Comparison of ENCODE assay signal across 18 mouse cellular contexts in genomic region chr8:90656436-90657090, GRCm38 (mm10).
DNase-seq lines count a peak whose midpoint lies in the region; ATAC-seq and TF ChIP-seq lines count a peak whose summit lies in the region.
"Had no signal": no experiment of that assay in that cellular context is flagged by ENCODE, and none has a peak within 500 bp of the region (broad histone marks: within the 10 kb centered on the region; RNA-seq: fewer than 3 reads in every experiment).

No protein-coding gene starts in this region.

- no peak overlapping the region for H3K4me2 ChIP-seq in forebrain, embryonic 13.5 days
- H3K4me2 ChIP-seq in forebrain, embryonic 12.5 days: no peak overlapping the region
- H3K4me2 ChIP-seq in heart, postnatal 0 days (ENCODE audit: low read depth, low read length): no peak overlapping the region
- H3K4me2 ChIP-seq in midbrain, postnatal 0 days (ENCODE audit: low read depth, low read length, poor library complexity, severe bottlenecking): no peak overlapping the region
- H3K4me2 ChIP-seq: embryonic facial prominence, embryonic 13.5 days had no signal

- no peak for TF ChIP-seq CTCF in heart, postnatal 0 days (IDR thresholded peaks at IDR 0.05; ENCODE audit: low read depth)
- no peak for TF ChIP-seq CTCF in midbrain, postnatal 0 days (IDR thresholded peaks at IDR 0.05)

- H3K9me3 ChIP-seq in forebrain, embryonic 13.5 days (replicated peaks): peaks cover 2% of the 10 kb centered on the region
- peaks cover 2% of the 10 kb centered on the region; the same call in 1 of the 2 replicates for H3K9me3 ChIP-seq in forebrain, embryonic 12.5 days
- H3K9me3 ChIP-seq in heart, postnatal 0 days (replicated peaks; ENCODE audit: control insufficient read depth, low read length): 0 out of 2 replicates have a peak, but pooled peaks cover under 1% of the 10 kb centered on the region
- 0 out of 2 replicates have a peak, but pooled peaks cover 4% of the 10 kb centered on the region for H3K9me3 ChIP-seq in midbrain, postnatal 0 days (ENCODE audit: low read length)
- H3K9me3 ChIP-seq: embryonic facial prominence, embryonic 13.5 days had no signal

- intact Hi-C loops in heart, postnatal 36 days (cut with DNase I): loop anchor here (2.0 to 5.0 kb wide), 3 partner anchors 59 to 656 kb away; partner anchors contain the start of gene Tox3

- H3K27me3 ChIP-seq in forebrain, embryonic 13.5 days: no peaks in the 10 kb centered on the region
- no peaks in the 10 kb centered on the region for H3K27me3 ChIP-seq in forebrain, embryonic 12.5 days
- H3K27me3 ChIP-seq in heart, postnatal 0 days (ENCODE audit: control insufficient read depth, insufficient read depth, low read length): no peaks in the 10 kb centered on the region
- H3K27me3 ChIP-seq in midbrain, postnatal 0 days (ENCODE audit: insufficient read depth, low read length): no peaks in the 10 kb centered on the region
- H3K27me3 ChIP-seq: CH12.LX; embryonic facial prominence, embryonic 13.5 days had no signal

- no peak overlapping the region for H3K9ac ChIP-seq in forebrain, embryonic 13.5 days
- H3K9ac ChIP-seq in forebrain, embryonic 12.5 days: no peak overlapping the region
- H3K9ac ChIP-seq in heart, postnatal 0 days (replicated peaks; ENCODE audit: low read depth, low read length): no peak overlapping the region
- no peak overlapping the region for H3K9ac ChIP-seq in midbrain, postnatal 0 days (replicated peaks; ENCODE audit: low read length, poor library complexity, severe bottlenecking)
- H3K9ac ChIP-seq: embryonic facial prominence, embryonic 13.5 days; liver, postnatal 0 days had no signal

- 37% methylated on average over 5 of the region's 5 CpGs for WGBS in forebrain, embryonic 13.5 days
- WGBS in forebrain, embryonic 12.5 days: 51% methylated on average over 5 of the region's 5 CpGs
- WGBS in heart, postnatal 0 days: 78% methylated on average over 5 of the region's 5 CpGs
- WGBS in midbrain, postnatal 0 days: 42% methylated on average over 5 of the region's 5 CpGs

- peaks cover 36% of the 10 kb centered on the region for H3K4me1 ChIP-seq in forebrain, embryonic 13.5 days
- peaks cover 23% of the 10 kb centered on the region for H3K4me1 ChIP-seq in forebrain, embryonic 12.5 days
- peaks cover 13% of the 10 kb centered on the region; the same call in 1 of the 2 replicates for H3K4me1 ChIP-seq in heart, postnatal 0 days (ENCODE audit: control insufficient read depth, insufficient read depth)
- peaks cover 5% of the 10 kb centered on the region; the same call in 1 of the 2 replicates for H3K4me1 ChIP-seq in midbrain, postnatal 0 days (ENCODE audit: insufficient read depth, low read length)

- no peak overlapping the region for H3K27ac ChIP-seq in forebrain, embryonic 13.5 days
- no peak overlapping the region for H3K27ac ChIP-seq in forebrain, embryonic 12.5 days
- peak overlapping the region; percentile 53 for H3K27ac ChIP-seq in heart, postnatal 0 days (ENCODE audit: low read depth)
- H3K27ac ChIP-seq in midbrain, postnatal 0 days (ENCODE audit: low read depth, low read length): no peak overlapping the region
- H3K27ac ChIP-seq: embryonic facial prominence, embryonic 13.5 days; hindbrain, embryonic 10.5 days had no signal

- H3K36me3 ChIP-seq in forebrain, embryonic 13.5 days (ENCODE audit: poor library complexity, severe bottlenecking): no peaks in the 10 kb centered on the region
- H3K36me3 ChIP-seq in forebrain, embryonic 12.5 days (replicated peaks): no peaks in the 10 kb centered on the region
- H3K36me3 ChIP-seq in heart, postnatal 0 days (replicated peaks; ENCODE audit: control insufficient read depth, insufficient read depth, low read length): no peaks in the 10 kb centered on the region
- H3K36me3 ChIP-seq in midbrain, postnatal 0 days (ENCODE audit: insufficient read depth, low read length): no peaks in the 10 kb centered on the region
- H3K36me3 ChIP-seq: embryonic facial prominence, embryonic 13.5 days; hindbrain, embryonic 10.5 days had no signal

- H3K4me3 ChIP-seq in forebrain, embryonic 13.5 days: no peak overlapping the region
- H3K4me3 ChIP-seq in forebrain, embryonic 12.5 days (replicated peaks): no peak overlapping the region
- H3K4me3 ChIP-seq in heart, postnatal 0 days (ENCODE audit: low read depth, low read length): no peak overlapping the region
- H3K4me3 ChIP-seq in midbrain, postnatal 0 days (ENCODE audit: low read depth, low read length): no peak overlapping the region
- H3K4me3 ChIP-seq: embryonic facial prominence, embryonic 13.5 days; hindbrain, embryonic 10.5 days had no signal

- no peak for DNase-seq in heart, postnatal 0 days (ENCODE audit: low spot score)
- no peak for DNase-seq in heart, postnatal 36 days
- peak; percentile 96 for DNase-seq in gonadal fat pad, adult 2 months (ENCODE audit: low read depth)
- DNase-seq in midbrain, postnatal 0 days (ENCODE audit: low spot score): peak; percentile 33
- DNase-seq in cerebellum, adult 8-10 months: no peak
- DNase-seq in thymus, postnatal 25 days: no peak
- DNase-seq: adrenal gland, adult 8-10 months; cerebellum, adult 11 months; liver; liver, postnatal 0 days; lung, postnatal 14 days; right cerebral cortex, postnatal 25 days had no signal

- ATAC-seq in forebrain, embryonic 13.5 days: peak; percentile 42; the same call in 1 of the 2 replicates
- no peak for ATAC-seq in forebrain, embryonic 12.5 days (ENCODE audit: low FRiP score)
- no peak for ATAC-seq in heart, postnatal 0 days (ENCODE audit: insufficient read depth, low read depth)
- no peak for ATAC-seq in midbrain, postnatal 0 days (ENCODE audit: low FRiP score)
- ATAC-seq: inflammation-experienced regulatory T-cells, adult 6 months; liver, postnatal 0 days had no signal

- TF ChIP-seq EP300 in heart, postnatal 0 days (IDR thresholded peaks at IDR 0.05; ENCODE audit: low read depth): no peak

Comparison
In these comparisons a context has a peak if more than half of its experiments do, and no peak if none do; other contexts are left out.
1. DNase-seq: peak in gonadal fat pad, adult 2 months (single experiment) and midbrain, postnatal 0 days (single experiment); none in heart, postnatal 0 days (single experiment), heart, postnatal 36 days (0 of 2), cerebellum, adult 8-10 months (single experiment) and thymus, postnatal 25 days (single experiment).